13 mouse cellular contexts compared by ENCODE assay signal in genomic region chr17:30714732-30715131, GRCm38 (mm10).
DNase-seq lines count a peak whose midpoint lies in the region; ATAC-seq and TF ChIP-seq lines count a peak whose summit lies in the region.
"Had no signal": no experiment of that assay in that cellular context is flagged by ENCODE, and none has a peak within 500 bp of the region (broad histone marks: within the 10 kb centered on the region; RNA-seq: fewer than 3 reads in every experiment).

No protein-coding gene starts in this region.

- peak; percentile 59 to 87 for TF ChIP-seq CTCF in CH12.LX (conservative IDR thresholded peaks at IDR 0.05 in 1 of 2, IDR thresholded peaks at IDR 0.05 in 1 of 2; ENCODE audit: low read depth in 2 of 2, low read length in 2 of 2)

- H3K4me2 ChIP-seq in kidney, embryonic 16.5 days (replicated peaks; ENCODE audit: low read depth, low read length), result no peak overlapping the region
- no peak overlapping the region for H3K4me2 ChIP-seq in CH12.LX (ENCODE audit: insufficient read depth, low read depth, poor library complexity, severe bottlenecking)
- H3K4me2 ChIP-seq: embryonic facial prominence, embryonic 12.5 days; hindbrain, embryonic 15.5 days; neural tube, embryonic 12.5 days had no signal

- in situ Hi-C loops in CH12.LX (cut with MboI; ENCODE audit: low pct_ligation_motif_present, low pct_unique_long_range_greater_than_20kb, low sequenced_read_pairs), result no loop called here

- no peaks in the 10 kb centered on the region for H3K4me1 ChIP-seq in kidney, embryonic 16.5 days (ENCODE audit: insufficient read depth, low read length)
- no peaks in the 10 kb centered on the region for H3K4me1 ChIP-seq in CH12.LX (ENCODE audit: control insufficient read depth in 1 of 2, insufficient read depth in 2 of 2)
- H3K4me1 ChIP-seq: embryonic facial prominence, embryonic 12.5 days; hindbrain, embryonic 15.5 days; neural tube, embryonic 12.5 days had no signal

- no peak overlapping the region for H3K9ac ChIP-seq in kidney, embryonic 16.5 days (replicated peaks; ENCODE audit: low read length)
- H3K9ac ChIP-seq in CH12.LX (ENCODE audit: insufficient read depth, low read depth), result no peak overlapping the region
- H3K9ac ChIP-seq: embryonic facial prominence, embryonic 12.5 days; hindbrain, embryonic 15.5 days; neural tube, embryonic 12.5 days had no signal

- no peak overlapping the region for H3K4me3 ChIP-seq in kidney, embryonic 16.5 days (ENCODE audit: low read length)
- H3K4me3 ChIP-seq in CH12.LX (replicated peaks in 1 of 3; ENCODE audit: low read depth in 2 of 3, low read length in 2 of 3, poor library complexity in 1 of 3), result no peak overlapping the region
- H3K4me3 ChIP-seq: embryonic facial prominence, embryonic 12.5 days; hindbrain, embryonic 15.5 days; neural tube, embryonic 12.5 days had no signal

- H3K27ac ChIP-seq in kidney, embryonic 16.5 days (ENCODE audit: low read length), result no peak overlapping the region
- no peak overlapping the region for H3K27ac ChIP-seq in CH12.LX (ENCODE audit: insufficient read depth, low read depth)
- H3K27ac ChIP-seq: embryonic facial prominence, embryonic 12.5 days; hindbrain, embryonic 15.5 days; macrophage; neural tube, embryonic 12.5 days had no signal

- H3K9me3 ChIP-seq in kidney, embryonic 16.5 days (ENCODE audit: low read length), result no peaks in the 10 kb centered on the region
- H3K9me3 ChIP-seq in CH12.LX (replicated peaks; ENCODE audit: low read length), result peaks cover 7% of the 10 kb centered on the region
- H3K9me3 ChIP-seq: embryonic facial prominence, embryonic 12.5 days; hindbrain, embryonic 15.5 days; neural tube, embryonic 12.5 days had no signal

- no peak for TF ChIP-seq POLR2A in CH12.LX (IDR thresholded peaks at IDR 0.05; ENCODE audit: low read depth, low read length)

- TF ChIP-seq EP300 in CH12.LX (IDR thresholded peaks at IDR 0.05; ENCODE audit: low read length), result no peak

- no peak for ATAC-seq in CD4-positive, CD25-positive, alpha-beta regulatory T cell, adult 4 months
- no peak for ATAC-seq in kidney, embryonic 16.5 days (ENCODE audit: low FRiP score, low TSS enrichment)
- ATAC-seq in activated CD4-positive, CD25-positive, alpha-beta regulatory T cell, adult 4 months, result no peak

- H3K27me3 ChIP-seq in kidney, embryonic 16.5 days (ENCODE audit: insufficient read depth, low read length), result no peaks in the 10 kb centered on the region
- no peaks in the 10 kb centered on the region for H3K27me3 ChIP-seq in CH12.LX (replicated peaks)
- H3K27me3 ChIP-seq: embryonic facial prominence, embryonic 12.5 days; hindbrain, embryonic 15.5 days; neural tube, embryonic 12.5 days had no signal

- H3K36me3 ChIP-seq in kidney, embryonic 16.5 days (ENCODE audit: insufficient read depth, low read length), result no peaks in the 10 kb centered on the region
- H3K36me3 ChIP-seq in CH12.LX (replicated peaks in 1 of 2; ENCODE audit: control insufficient read depth in 1 of 2, insufficient read depth in 1 of 2, low read length in 1 of 2), result no peaks in the 10 kb centered on the region
- H3K36me3 ChIP-seq: embryonic facial prominence, embryonic 12.5 days; hindbrain, embryonic 15.5 days; neural tube, embryonic 12.5 days had no signal

- dilution Hi-C loops in CH12.LX (cut with MboI; ENCODE audit: extremely low pct_ligation_motif_present, extremely low pct_unique_long_range_greater_than_20kb, low sequenced_read_pairs), result no loop called here

- no peaks in the 10 kb centered on the region for H3K79me2 ChIP-seq in CH12.LX (replicated peaks; ENCODE audit: control insufficient read depth, extremely low read depth, insufficient read depth, poor library complexity, severe bottlenecking)

- peak; percentile 24 for TF ChIP-seq RAD21 in CH12.LX (IDR thresholded peaks at IDR 0.05; ENCODE audit: low read depth, low read length)

- peak; percentile 48 for DNase-seq in CD4-positive, CD25-positive, alpha-beta regulatory T cell, adult 2 months (ENCODE audit: low read depth, low spot score)
- DNase-seq in kidney, postnatal 4 days, result peak; percentile 13 to 19
- DNase-seq in CH12.LX (ENCODE audit: extremely low read depth), result peak; percentile 20
- peak; percentile 33 for DNase-seq in c-Kit-positive CD71-positive TER-119-positive erythroid progenitor cells, embryonic 14.5 days (ENCODE audit: low spot score)
- DNase-seq in frontal cortex, postnatal 10 days (ENCODE audit: low spot score in 2 of 2), result no peak
- DNase-seq: gastrocnemius, postnatal 14 days had no signal

- WGBS in kidney, embryonic 16.5 days, result 71% methylated on average over 3 of the region's 3 CpGs

TF ChIP-seq in CH12.LX, 34 proteins besides CTCF, POLR2A, EP300 and RAD21:
- TF ChIP-seq KAT2A (IDR thresholded peaks at IDR 0.05; ENCODE audit: insufficient replicate concordance, low read length), result no peak
- TF ChIP-seq USF2 (conservative IDR thresholded peaks at IDR 0.05; ENCODE audit: low read depth, low read length), result no peak
- TF ChIP-seq ZC3H11A (IDR thresholded peaks at IDR 0.05; ENCODE audit: low read depth, low read length), result no peak
- TF ChIP-seq SMC3 (IDR thresholded peaks at IDR 0.05; ENCODE audit: low read depth, low read length), result peak; percentile 21; the same call in 1 of the 2 replicates
- TF ChIP-seq JUN (IDR thresholded peaks at IDR 0.05; ENCODE audit: insufficient read depth, low read depth, low read length), result no peak
- TF ChIP-seq IRF4 (IDR thresholded peaks at IDR 0.05; ENCODE audit: low read depth, low read length), result no peak
- TF ChIP-seq PAX5 (IDR thresholded peaks at IDR 0.05; ENCODE audit: low read length), result no peak
- no peak for TF ChIP-seq TBP (conservative IDR thresholded peaks at IDR 0.05; ENCODE audit: low read depth, low read length)

Comparison
In these comparisons a context has a peak if more than half of its experiments do, and no peak if none do; other contexts are left out.
1. DNase-seq: peak in CD4-positive, CD25-positive, alpha-beta regulatory T cell, adult 2 months (single experiment), kidney, postnatal 4 days (2 of 2), CH12.LX (single experiment) and c-Kit-positive CD71-positive TER-119-positive erythroid progenitor cells, embryonic 14.5 days (single experiment); none in frontal cortex, postnatal 10 days (0 of 2).